Mouse (Mus musculus): ENCODE results near the gene Agpat2. TPM values are rescaled to one million over a fixed set of nuclear protein-coding genes. Genes with fewer than 3 reads are reported as not detected.
A peak's percentile ranks its signal among the peaks of the same experiment; 100 is the strongest.

Gene Agpat2
- polyA plus RNA-seq, 1 experiment from 2014 or later, result 28.9 TPM

DNA sequence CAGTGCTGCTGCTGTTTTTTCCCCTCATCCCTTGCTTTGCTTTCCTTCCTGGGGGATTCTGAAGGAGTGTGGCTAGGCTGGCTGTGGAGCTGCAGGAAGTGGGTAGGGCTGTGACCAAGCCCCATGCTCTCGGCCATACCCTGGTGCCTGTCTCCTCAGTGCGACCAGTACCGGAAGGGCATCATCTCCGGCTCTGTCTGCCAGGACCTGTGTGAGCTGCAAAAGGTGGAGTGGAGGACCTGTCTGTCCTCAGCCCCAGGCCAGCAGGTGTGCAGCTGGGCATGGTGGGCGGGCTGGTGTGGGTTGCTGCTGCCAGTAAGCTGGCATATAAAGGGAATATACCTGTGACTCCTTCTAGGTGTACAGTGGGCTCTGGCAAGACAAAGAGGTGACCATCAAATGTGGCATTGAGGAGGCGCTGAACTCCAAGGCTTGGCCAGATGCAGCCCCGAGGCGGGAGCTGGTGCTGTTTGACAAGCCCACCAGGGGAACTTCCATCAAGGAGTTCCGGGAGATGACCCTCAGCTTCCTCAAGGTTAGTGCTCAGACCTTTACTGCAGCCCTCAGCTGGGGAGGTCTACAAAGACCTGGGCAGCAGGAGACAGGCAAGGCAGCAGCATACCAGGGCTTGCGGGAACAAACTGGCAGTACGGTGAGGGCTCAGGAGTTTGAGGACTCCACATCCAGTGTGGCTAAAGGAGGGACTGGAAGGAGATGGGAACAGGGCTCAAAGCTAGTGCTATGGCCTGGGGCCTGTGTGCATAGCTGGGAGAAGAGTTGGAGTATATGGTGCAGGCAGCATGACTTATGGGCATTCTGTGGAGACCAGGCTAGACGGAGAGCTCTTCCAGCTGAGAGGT lies 30.6 kb upstream of the Agpat2 start:
- Histone ChIP-seq H3K27me3 (ENCODE audit: insufficient read depth, poor library complexity, severe bottlenecking) (peaks cover 4% of the 10 kb centered on the region; the same call in 1 of the 2 replicates), H3K9me3 (no peaks in the 10 kb centered on the region), H3K4me1 (peaks cover 45% of the 10 kb centered on the region), H3K36me3 (peaks cover 54% of the 10 kb centered on the region), H3K4me3 (no peak overlapping the region; the same call in 1 of the 2 replicates), H3K27ac (peak overlapping the region; percentile 3; the same call in 1 of the 2 replicates)
- DNase-seq (ENCODE audit: low spot score), result no peak
- 67% methylated on average over 12 of the region's 12 CpGs for WGBS

DNA sequence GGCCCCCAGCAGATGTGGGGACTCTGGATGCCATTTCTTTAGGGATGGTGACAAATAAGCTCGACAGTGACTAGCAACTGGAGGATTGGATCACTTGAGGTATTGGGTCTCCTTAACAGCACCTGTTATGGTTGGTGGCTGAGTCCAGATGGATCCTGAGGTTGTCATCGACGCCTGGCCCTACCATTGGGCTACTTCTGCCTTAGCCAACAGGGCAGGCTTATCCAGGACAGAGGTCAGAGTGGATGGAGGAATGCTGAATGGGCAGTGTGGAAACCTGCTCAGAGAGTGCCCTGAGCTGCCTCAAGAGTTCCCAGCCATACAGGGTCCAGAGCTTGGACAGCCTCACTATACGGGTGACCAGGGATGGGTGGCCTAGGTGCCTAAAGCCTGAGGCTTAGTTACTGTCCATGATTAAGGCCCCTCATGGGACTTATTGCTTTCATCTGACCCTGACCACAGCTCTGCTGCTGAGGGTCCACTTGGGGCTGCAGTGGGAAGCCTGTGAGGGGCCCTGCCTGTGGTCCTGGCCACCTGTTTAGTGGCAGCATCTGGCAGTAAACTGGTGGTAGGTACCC lies 29.8 kb upstream of the Agpat2 start:
- Histone ChIP-seq H3K27me3 (ENCODE audit: insufficient read depth, poor library complexity, severe bottlenecking) (peaks cover 10% of the 10 kb centered on the region; the same call in 1 of the 2 replicates), H3K4me1 (peaks cover 49% of the 10 kb centered on the region), H3K36me3 (peaks cover 52% of the 10 kb centered on the region), H3K9me3 (no peaks in the 10 kb centered on the region), H3K27ac (no peak overlapping the region), H3K4me3 (no peak overlapping the region)
- DNase-seq (ENCODE audit: low spot score), result no peak
- 64% methylated on average over 4 of the region's 4 CpGs for WGBS

DNA sequence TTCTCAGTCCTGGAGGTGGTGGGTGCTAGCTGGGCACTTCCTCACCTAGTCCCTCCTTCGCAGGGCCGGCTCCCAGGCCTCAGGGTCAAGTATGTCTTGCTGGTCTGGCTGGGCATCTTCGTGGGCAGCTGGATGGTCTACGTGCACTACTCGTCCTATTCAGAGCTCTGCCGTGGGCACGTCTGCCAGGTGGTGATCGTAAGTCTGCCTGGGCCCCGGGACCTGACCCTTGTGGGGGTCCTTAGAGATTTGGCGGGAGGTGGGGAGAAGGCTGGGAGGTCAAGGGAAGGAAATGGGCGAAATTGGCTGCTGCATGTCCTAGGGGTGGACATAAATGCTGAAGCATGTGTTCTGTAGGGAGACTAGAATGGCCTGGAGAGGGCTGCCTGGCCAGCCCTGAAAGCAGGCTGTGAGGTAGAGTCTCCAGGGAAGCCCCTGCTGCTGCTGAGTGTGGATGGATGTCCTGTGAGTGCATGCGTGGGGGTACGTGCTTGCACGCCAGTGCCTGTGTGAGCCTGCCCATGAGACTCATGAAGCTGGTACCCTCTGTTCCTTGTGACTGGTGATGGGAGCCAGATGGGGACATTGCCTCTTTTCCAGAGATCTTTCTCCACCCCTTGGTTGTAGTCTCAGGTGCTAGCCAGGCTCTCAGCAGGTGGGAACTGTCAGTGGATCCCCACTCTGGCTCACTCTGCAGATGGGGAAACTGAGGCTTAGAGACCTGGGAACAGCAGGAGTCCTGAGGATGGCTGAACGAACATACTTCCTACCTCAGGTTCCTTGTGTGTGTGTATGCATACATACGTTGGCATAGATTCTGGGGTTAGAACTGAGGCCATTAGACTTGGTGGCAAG lies 28.6 kb upstream of the Agpat2 start:
- Histone ChIP-seq H3K4me1 (peaks cover 48% of the 10 kb centered on the region), H3K27me3 (ENCODE audit: insufficient read depth, poor library complexity, severe bottlenecking) (peaks cover 15% of the 10 kb centered on the region; the same call in 1 of the 2 replicates), H3K9me3 (no peaks in the 10 kb centered on the region), H3K36me3 (peaks cover 40% of the 10 kb centered on the region), H3K4me3 (0 out of 2 replicates have a peak overlapping the region, but pooled peaks have one; percentile 8), H3K27ac (0 out of 2 replicates have a peak overlapping the region, but pooled peaks have one; percentile 6)
- no peak for DNase-seq (ENCODE audit: low spot score)
- 82% methylated on average over 16 of the region's 16 CpGs for WGBS

DNA sequence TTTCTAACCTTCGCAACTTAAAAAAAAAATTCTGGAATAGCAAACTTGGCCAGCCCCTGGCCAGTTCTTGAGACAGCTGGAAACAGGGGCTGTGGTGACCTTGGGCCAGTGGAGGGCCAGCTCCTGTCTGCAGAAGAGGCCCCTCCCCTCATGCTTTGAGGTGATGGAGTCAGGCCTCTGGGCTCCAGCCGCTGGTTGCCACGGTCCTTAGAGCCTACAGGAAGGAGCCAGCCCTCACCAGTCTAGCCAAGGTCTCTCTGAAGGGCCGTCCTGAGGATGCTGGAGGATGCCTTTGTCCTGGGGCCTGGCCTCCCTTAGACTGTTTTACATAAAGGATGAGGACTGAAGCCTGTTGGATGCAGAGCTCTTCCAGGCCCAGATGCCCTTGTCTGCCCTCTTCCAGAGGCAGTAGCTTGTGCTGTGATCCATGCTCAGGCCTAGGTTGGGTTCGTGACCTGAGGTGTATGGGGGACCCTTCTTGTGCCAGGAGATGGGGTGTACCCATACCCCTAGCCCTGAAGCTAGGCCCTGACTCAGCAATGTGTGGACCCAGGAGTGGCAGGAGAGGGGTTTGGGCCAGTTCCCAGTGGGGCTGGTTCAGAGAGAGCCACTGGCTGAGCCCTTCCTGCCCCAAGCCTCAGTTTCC lies 24.7 kb upstream of the Agpat2 start:
- Histone ChIP-seq H3K4me1 (peaks cover 30% of the 10 kb centered on the region), H3K36me3 (peaks cover 3% of the 10 kb centered on the region; the same call in 1 of the 2 replicates), H3K4me3 (peak overlapping the region; percentile 77), H3K9me3 (no peaks in the 10 kb centered on the region), H3K27me3 (ENCODE audit: insufficient read depth, poor library complexity, severe bottlenecking) (peaks cover 23% of the 10 kb centered on the region; the same call in 1 of the 2 replicates), H3K27ac (peak overlapping the region; percentile 88)
- WGBS, result 22% methylated on average over 5 of the region's 5 CpGs
- no peak for DNase-seq (ENCODE audit: low spot score)

DNA sequence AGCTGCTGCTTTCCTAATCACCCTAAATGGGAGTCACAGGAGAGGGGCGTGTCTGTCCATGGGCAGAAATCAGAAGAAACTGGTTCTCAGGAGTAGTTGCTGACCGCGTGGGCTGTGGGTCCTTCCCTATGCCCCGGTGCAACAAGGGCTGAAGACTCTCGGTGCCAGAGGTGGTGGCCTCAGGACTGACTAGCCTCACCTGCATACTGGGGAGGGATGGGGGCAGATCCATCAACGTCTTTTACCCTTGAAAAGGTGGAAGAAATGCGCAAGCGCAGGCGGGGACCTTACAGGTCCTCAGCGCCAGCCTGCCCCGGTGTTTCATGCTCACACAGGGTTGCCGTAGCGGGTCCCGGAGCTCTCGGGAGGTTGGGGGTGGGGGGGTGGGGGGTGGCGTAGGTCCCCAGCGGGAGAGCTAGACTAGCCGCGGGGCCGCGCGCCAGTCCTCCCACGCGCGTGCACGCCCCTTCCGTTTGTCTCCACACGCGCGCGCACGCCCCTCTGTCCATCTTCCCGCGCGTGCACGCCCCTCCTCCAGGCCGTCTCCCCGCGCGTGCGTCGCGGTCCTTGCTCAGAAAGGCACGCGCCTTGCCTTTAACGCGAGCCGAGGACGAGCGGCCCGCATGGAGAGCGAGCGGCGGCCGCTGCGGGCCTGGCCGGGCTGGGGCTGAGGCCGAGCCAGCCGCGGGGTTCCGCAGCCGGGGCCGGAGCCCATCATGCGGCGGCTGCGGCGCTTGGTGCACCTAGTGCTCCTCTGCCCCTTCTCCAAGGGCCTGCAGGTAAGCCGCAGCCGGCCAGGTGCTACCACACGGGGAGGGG lies 23.9 kb upstream of the Agpat2 start, which contains the start of gene Fam69b:
Fam69b (plus strand) TSS at position 537 of the 819 bp plus-strand sequence.
- H3K4me1 ChIP-seq, result peaks cover 30% of the 10 kb centered on the region
- no peak for DNase-seq (ENCODE audit: low spot score)
- peak within 1 kb of the TSS; percentile 88 for H3K27ac ChIP-seq
- peaks cover 23% of the 10 kb centered on the region; the same call in 1 of the 2 replicates for H3K27me3 ChIP-seq (ENCODE audit: insufficient read depth, poor library complexity, severe bottlenecking)
- under 1% methylated on average over 70 of the region's 70 CpGs for WGBS
- H3K36me3 ChIP-seq, result no peaks in the 10 kb centered on the region
- no peaks in the 10 kb centered on the region for H3K9me3 ChIP-seq
- H3K4me3 ChIP-seq, result peak within 1 kb of the TSS; percentile 77

DNA sequence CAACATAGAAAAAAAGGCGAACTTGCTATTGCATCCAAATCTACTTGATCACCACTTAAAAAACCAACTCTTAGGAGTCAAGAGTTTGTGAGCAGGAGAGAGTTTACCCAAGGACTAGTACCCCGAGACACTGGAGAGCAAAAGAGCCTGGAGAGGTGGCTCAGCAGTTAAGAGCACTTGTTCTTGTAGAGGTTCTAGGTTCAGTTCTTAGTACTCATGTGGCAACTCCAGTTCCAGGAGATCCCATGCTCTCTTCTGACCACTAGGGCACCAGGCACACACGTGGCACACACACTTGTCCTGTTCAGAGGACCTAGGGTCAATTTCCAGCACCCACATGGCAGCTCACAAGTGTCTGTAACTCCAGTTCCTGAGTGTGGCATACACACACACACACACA lies 21.9 kb upstream of the Agpat2 start:
- no peaks in the 10 kb centered on the region for H3K9me3 ChIP-seq
- whole genome bisulfite sequencing, result 57% methylated on average over 3 of the region's 3 CpGs
- no peaks in the 10 kb centered on the region for H3K36me3 ChIP-seq
- H3K4me3 ChIP-seq, result no peak overlapping the region
- DNase-seq (ENCODE audit: low spot score), result no peak
- H3K4me1 ChIP-seq, result peaks cover 24% of the 10 kb centered on the region
- peaks cover 23% of the 10 kb centered on the region; the same call in 1 of the 2 replicates for H3K27me3 ChIP-seq (ENCODE audit: insufficient read depth, poor library complexity, severe bottlenecking)
- no peak overlapping the region for H3K27ac ChIP-seq

DNA sequence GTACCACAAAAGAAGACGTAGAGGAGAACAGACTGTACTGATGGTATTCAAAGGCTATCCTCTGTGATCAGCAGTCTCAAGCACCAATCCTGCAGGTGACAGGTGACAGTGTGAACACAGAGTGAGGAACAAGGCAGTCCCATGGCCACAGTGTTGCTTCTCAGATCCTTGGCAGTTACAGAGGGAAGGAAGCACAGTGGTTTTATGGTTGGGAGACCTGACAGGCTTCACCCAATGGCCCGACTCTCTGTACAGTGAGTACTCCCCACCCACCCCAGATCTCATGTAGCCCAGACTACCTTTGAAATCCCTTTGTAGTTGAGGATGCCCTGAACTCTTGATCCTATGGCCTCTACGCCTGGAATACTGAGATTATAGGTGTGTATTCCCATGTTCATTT lies 21.2 kb upstream of the Agpat2 start:
- H3K4me1 ChIP-seq, result peaks cover 24% of the 10 kb centered on the region
- WGBS, result 78% methylated on average over 3 of the region's 3 CpGs

DNA sequence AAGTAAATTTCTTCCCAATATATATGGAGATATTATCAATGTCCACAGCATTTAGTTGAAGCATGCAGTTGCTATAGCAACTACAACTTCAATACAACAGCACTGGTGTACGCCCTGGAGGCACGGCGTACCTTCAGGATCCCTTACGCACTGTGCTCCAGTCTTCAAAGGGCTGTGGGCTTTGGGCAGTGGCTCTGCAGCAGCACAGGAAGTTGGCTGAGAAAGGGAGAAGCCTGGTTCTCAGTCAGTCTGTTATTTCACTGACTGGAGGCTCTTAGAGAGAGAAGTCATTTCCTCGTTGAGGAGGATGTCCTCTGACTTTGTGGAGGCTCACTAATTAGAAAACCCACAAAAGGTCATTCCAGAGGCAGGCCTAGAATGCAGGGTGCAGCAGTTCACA lies 18.8 kb upstream of the Agpat2 start:
- peaks cover 12% of the 10 kb centered on the region for H3K4me1 ChIP-seq
- H3K9me3 ChIP-seq, result no peaks in the 10 kb centered on the region
- H3K4me3 ChIP-seq, result no peak overlapping the region
- no peak overlapping the region for H3K27ac ChIP-seq
- no peaks in the 10 kb centered on the region for H3K36me3 ChIP-seq
- DNase-seq (ENCODE audit: low spot score), result no peak
- 70% methylated on average over 5 of the region's 5 CpGs for WGBS
- H3K27me3 ChIP-seq (ENCODE audit: insufficient read depth, poor library complexity, severe bottlenecking), result peaks cover 14% of the 10 kb centered on the region; the same call in 1 of the 2 replicates

More for the DNA sequence above, 21.2 kb upstream of the Agpat2 start:
- no peak overlapping the region for H3K27ac ChIP-seq
- no peaks in the 10 kb centered on the region for H3K36me3 ChIP-seq
- H3K27me3 ChIP-seq (ENCODE audit: insufficient read depth, poor library complexity, severe bottlenecking), result peaks cover 19% of the 10 kb centered on the region; the same call in 1 of the 2 replicates
- H3K4me3 ChIP-seq, result no peak overlapping the region
- H3K9me3 ChIP-seq, result no peaks in the 10 kb centered on the region
- no peak for DNase-seq (ENCODE audit: low spot score)

DNA sequence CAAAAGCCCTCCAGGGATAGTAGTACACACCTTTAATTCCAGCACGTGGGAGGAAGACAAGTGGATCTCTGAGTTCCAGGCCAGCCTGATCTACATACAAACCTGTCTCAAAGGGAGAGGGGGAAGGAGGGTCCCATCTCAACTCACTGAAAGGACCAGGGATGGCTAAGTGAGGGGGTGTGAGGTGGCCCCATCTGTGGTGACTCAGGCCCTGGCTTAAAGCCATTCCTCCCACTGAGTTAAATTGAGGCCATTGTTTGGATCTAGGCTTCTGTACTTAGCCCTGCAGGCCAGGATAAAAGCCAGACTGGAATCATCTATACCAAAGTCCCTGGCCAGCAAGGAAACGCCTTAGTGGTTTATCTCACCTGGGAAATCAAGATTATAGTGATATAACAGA lies 17.0 kb upstream of the Agpat2 start:
- H3K36me3 ChIP-seq, result no peaks in the 10 kb centered on the region
- peaks cover 17% of the 10 kb centered on the region for H3K4me1 ChIP-seq
- H3K27me3 ChIP-seq (ENCODE audit: insufficient read depth, poor library complexity, severe bottlenecking), result 0 out of 2 replicates have a peak, but pooled peaks cover 6% of the 10 kb centered on the region
- WGBS, result 49% methylated on average over 2 of the region's 2 CpGs
- DNase-seq (ENCODE audit: low spot score), result no peak
- no peak overlapping the region for H3K4me3 ChIP-seq
- H3K9me3 ChIP-seq, result no peaks in the 10 kb centered on the region
- no peak overlapping the region for H3K27ac ChIP-seq

DNA sequence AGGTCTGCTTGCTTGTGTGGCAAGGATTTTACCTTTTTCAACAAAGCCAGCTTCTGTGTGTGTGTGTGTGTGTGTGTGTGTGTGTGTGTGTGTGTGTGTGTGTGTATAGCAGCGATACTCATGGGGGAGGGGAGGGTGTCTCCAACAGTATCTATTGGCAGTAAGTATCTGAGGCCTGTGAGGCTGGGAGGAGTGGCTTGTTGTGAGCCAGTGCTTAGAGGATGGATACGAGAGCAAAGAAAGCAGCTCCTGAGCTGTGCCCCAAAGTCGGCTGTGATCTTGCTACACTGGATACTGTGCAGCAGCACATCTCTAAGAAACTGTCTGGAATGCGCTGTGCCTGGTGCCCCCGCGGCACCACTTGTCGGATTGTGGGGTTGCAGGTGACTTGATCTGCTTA lies 13.7 kb upstream of the Agpat2 start:
- 0 out of 2 replicates have a peak, but pooled peaks cover 6% of the 10 kb centered on the region for H3K27me3 ChIP-seq (ENCODE audit: insufficient read depth, poor library complexity, severe bottlenecking)
- no peak overlapping the region for H3K4me3 ChIP-seq
- no peaks in the 10 kb centered on the region for H3K36me3 ChIP-seq
- WGBS, result 53% methylated on average over 7 of the region's 7 CpGs
- no peak overlapping the region for H3K27ac ChIP-seq
- no peak for DNase-seq (ENCODE audit: low spot score)
- H3K4me1 ChIP-seq, result peaks cover 17% of the 10 kb centered on the region
- no peaks in the 10 kb centered on the region for H3K9me3 ChIP-seq

DNA sequence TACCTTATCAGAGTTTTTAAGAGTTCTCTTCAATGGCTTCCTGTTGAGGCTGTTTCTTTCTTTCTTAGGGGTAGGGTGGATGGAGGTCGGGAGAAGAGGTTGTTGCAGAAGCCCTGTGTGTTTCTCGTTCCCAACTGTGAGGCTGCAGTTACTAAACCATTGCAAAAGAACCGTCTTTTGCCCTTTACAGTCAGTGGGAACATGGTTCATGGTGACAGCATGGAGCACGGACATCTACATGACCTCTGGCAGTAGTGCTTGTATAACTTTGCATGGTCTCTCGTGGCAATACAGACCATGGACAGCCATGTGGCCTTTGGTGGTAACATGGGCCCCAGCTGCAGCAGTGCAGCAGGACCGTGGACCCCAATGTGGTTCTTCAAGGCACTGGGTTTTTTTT lies 13.1 kb upstream of the Agpat2 start:
- Histone ChIP-seq H3K4me3 (no peak overlapping the region), H3K4me1 (peaks cover 17% of the 10 kb centered on the region), H3K27me3 (ENCODE audit: insufficient read depth, poor library complexity, severe bottlenecking) (0 out of 2 replicates have a peak, but pooled peaks cover 6% of the 10 kb centered on the region), H3K27ac (no peak overlapping the region), H3K9me3 (no peaks in the 10 kb centered on the region), H3K36me3 (no peaks in the 10 kb centered on the region)
- no peak for DNase-seq (ENCODE audit: low spot score)
- WGBS, result 57% methylated on average over 6 of the region's 6 CpGs
